Mouse (Mus musculus): ENCODE measurements around the gene Iqcc. TPM values are rescaled to one million over a fixed set of nuclear protein-coding genes. Genes with fewer than 3 reads are reported as not detected.

Gene Iqcc
- total and polyA plus RNA-seq, 2 experiments from 2014 or later, result 7.9 to 17.2 TPM

- DNase-seq (ENCODE audit: low spot score) (no peak), ATAC-seq (ENCODE audit: low FRiP score) (no peak)
- 92% methylated on average over 5 of the region's 5 CpGs for WGBS
- Histone ChIP-seq H3K4me2 (ENCODE audit: low read depth, low read length, poor library complexity, severe bottlenecking) (no peak within 1 kb of the TSS), H3K36me3 (ENCODE audit: insufficient read depth, low read length) (no peaks in the 10 kb centered on the region), H3K4me1 (ENCODE audit: insufficient read depth, low read length) (0 out of 2 replicates have a peak, but pooled peaks cover 3% of the 10 kb centered on the region), H3K27me3 (ENCODE audit: insufficient read depth, low read length) (no peaks in the 10 kb centered on the region; the same call in 1 of the 2 replicates), H3K9me3 (ENCODE audit: low read length) (no peaks in the 10 kb centered on the region), H3K9ac (replicated peaks; ENCODE audit: low read length, poor library complexity, severe bottlenecking) (no peak within 1 kb of the TSS), H3K27ac (ENCODE audit: low read depth, low read length) (no peak within 1 kb of the TSS), H3K4me3 (ENCODE audit: low read depth, low read length) (no peak within 1 kb of the TSS)
- no peak for TF ChIP-seq CTCF (IDR thresholded peaks at IDR 0.05)
Measured at GRCm38 (mm10) chr4:129578466-129578865, 40.4 kb downstream of the Iqcc start, which contains the start of gene Fam167b. TSS of gene Fam167b (minus strand) at chr4:129578549.

GRCm38 (mm10) chr4:129577688-129578087, 41.2 kb downstream of the Iqcc start:
- Histone ChIP-seq H3K27me3 (ENCODE audit: insufficient read depth, low read length) (no peaks in the 10 kb centered on the region; the same call in 1 of the 2 replicates), H3K27ac (ENCODE audit: low read depth, low read length) (no peak overlapping the region), H3K36me3 (ENCODE audit: insufficient read depth, low read length) (no peaks in the 10 kb centered on the region), H3K9ac (replicated peaks; ENCODE audit: low read length, poor library complexity, severe bottlenecking) (no peak overlapping the region), H3K4me2 (ENCODE audit: low read depth, low read length, poor library complexity, severe bottlenecking) (no peak overlapping the region), H3K9me3 (ENCODE audit: low read length) (no peaks in the 10 kb centered on the region), H3K4me1 (ENCODE audit: insufficient read depth, low read length) (0 out of 2 replicates have a peak, but pooled peaks cover 3% of the 10 kb centered on the region), H3K4me3 (ENCODE audit: low read depth, low read length) (no peak overlapping the region)
- ATAC-seq (ENCODE audit: low FRiP score) (no peak), DNase-seq (ENCODE audit: low spot score) (no peak)
- 81% methylated on average over 7 of the region's 7 CpGs for WGBS
- TF ChIP-seq CTCF (IDR thresholded peaks at IDR 0.05), result no peak

DNA sequence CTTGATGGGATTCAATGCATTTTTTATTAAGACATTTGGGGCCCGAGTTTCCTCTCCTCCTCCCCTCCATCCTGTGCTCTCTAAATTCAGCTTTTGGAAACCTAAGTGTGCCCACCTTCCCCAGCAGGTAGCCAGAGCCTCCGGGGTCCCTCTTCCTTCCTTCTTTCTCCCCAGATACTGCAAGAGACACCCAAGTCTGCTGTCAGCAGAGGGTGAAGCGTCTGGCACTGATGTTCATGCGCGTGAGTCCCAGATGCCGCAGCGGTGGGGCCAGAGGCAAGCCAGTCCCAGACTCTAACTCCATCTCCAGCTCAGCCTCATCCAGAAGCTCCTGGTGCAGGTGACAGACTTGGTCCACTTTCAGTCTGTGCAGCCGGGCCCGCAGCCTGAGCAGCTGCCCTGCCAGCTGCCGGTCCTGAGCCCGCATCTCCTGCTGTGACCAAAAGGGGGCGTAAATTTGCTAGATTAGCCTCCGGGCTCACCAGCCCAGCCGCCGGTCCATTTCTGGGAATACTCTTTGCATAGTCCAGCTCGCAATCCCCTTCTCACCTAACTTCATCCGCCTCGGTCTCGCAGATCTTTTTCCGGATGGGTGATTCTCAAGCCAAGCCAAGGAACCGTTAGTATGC, 41.9 kb downstream of the Iqcc start:
- TF ChIP-seq CTCF (IDR thresholded peaks at IDR 0.05), result peak; percentile 57
- H3K9me3 ChIP-seq (ENCODE audit: low read length), result no peaks in the 10 kb centered on the region
- peak; percentile 73 for DNase-seq (ENCODE audit: low spot score)
- no peak for ATAC-seq (ENCODE audit: low FRiP score)
- H3K4me2 ChIP-seq (ENCODE audit: low read depth, low read length, poor library complexity, severe bottlenecking), result no peak overlapping the region
- 0 out of 2 replicates have a peak, but pooled peaks cover 3% of the 10 kb centered on the region for H3K4me1 ChIP-seq (ENCODE audit: insufficient read depth, low read length)
- H3K4me3 ChIP-seq (ENCODE audit: low read depth, low read length), result no peak overlapping the region
- H3K27me3 ChIP-seq (ENCODE audit: insufficient read depth, low read length), result no peaks in the 10 kb centered on the region; the same call in 1 of the 2 replicates
- H3K9ac ChIP-seq (replicated peaks; ENCODE audit: low read length, poor library complexity, severe bottlenecking), result 0 out of 2 replicates have a peak overlapping the region, but pooled peaks have one; percentile 8
- no peak overlapping the region for H3K27ac ChIP-seq (ENCODE audit: low read depth, low read length)
- no peaks in the 10 kb centered on the region for H3K36me3 ChIP-seq (ENCODE audit: insufficient read depth, low read length)
- 21% methylated on average over 21 of the region's 21 CpGs for WGBS

DNA sequence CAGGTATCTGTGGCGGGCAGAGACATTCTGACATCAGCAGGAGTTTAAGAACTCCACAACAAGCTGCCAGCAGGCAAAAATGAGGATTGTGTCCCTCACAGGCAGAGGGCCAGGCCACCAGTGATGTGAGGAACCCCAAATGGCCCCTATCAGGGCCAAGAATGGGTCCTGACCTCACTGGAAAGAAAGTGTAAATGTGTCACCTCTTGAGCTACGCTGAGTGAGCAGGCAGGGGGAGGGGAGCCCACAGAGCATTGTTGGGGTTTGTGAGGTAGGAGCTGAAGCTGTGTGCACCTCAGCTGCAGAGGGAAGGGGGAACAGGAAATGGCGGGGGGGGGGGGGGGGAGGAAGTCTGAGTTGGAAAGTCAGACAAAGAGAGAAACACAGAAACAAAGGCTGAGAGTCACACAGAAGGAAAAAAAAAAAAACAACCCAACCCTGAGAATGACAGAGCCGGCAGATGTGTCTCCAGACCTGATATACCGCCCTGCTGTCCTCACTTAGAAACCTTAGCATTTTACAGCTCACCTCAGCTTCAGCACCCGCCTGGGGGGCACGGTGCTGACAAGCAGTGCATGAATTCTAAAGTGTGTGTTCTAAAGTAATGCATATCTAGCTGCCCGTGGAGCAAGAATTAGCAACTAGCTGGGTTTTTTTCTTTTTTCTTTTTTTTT, 43.6 kb downstream of the Iqcc start:
- no peak for TF ChIP-seq CTCF (IDR thresholded peaks at IDR 0.05)
- WGBS, result 68% methylated on average over 7 of the region's 8 CpGs
- H3K9me3 ChIP-seq (ENCODE audit: low read length), result no peaks in the 10 kb centered on the region
- ATAC-seq (ENCODE audit: low FRiP score) (no peak), DNase-seq (ENCODE audit: low spot score) (no peak)
- H3K4me1 ChIP-seq (ENCODE audit: insufficient read depth, low read length), result 0 out of 2 replicates have a peak, but pooled peaks cover 3% of the 10 kb centered on the region
- H3K27me3 ChIP-seq (ENCODE audit: insufficient read depth, low read length), result no peaks in the 10 kb centered on the region; the same call in 1 of the 2 replicates
- H3K4me2 ChIP-seq (ENCODE audit: low read depth, low read length, poor library complexity, severe bottlenecking), result no peak overlapping the region
- H3K27ac ChIP-seq (ENCODE audit: low read depth, low read length), result no peak overlapping the region
- H3K4me3 ChIP-seq (ENCODE audit: low read depth, low read length), result no peak overlapping the region
- H3K9ac ChIP-seq (replicated peaks; ENCODE audit: low read length, poor library complexity, severe bottlenecking), result no peak overlapping the region
- H3K36me3 ChIP-seq (ENCODE audit: insufficient read depth, low read length), result no peaks in the 10 kb centered on the region

GRCm38 (mm10) chr4:129573430-129573829, 45.5 kb downstream of the Iqcc start, which contains the start of gene Lck:
TSS of gene Lck (minus strand) at chr4:129573641.
- DNase-seq (ENCODE audit: low spot score), result no peak
- WGBS, result 87% methylated on average over 8 of the region's 8 CpGs

DNA sequence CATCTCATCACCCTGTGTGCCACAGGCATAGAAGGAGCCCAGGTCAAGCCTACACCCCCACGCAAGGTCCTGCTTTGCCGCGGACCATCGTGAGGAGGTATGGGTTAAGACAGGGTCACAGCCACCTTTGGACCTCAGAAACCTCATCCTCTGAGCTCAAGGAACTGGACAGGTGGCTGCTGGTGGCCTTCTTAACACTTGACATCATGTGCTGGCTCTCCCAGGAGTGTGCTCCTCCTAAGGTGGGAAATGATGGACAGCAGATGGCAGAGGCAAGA, 45.9 kb downstream of the Iqcc start:
- no peak overlapping the region for H3K4me2 ChIP-seq (ENCODE audit: low read depth, low read length, poor library complexity, severe bottlenecking)
- ATAC-seq (ENCODE audit: low FRiP score), result no peak

More at GRCm38 (mm10) chr4:129573430-129573829, 45.5 kb downstream of the Iqcc start, which contains the start of gene Lck:
- no peak within 1 kb of the TSS for H3K9ac ChIP-seq (replicated peaks; ENCODE audit: low read length, poor library complexity, severe bottlenecking)
- H3K4me2 ChIP-seq (ENCODE audit: low read depth, low read length, poor library complexity, severe bottlenecking), result no peak within 1 kb of the TSS
- H3K27ac ChIP-seq (ENCODE audit: low read depth, low read length), result no peak within 1 kb of the TSS
- no peaks in the 10 kb centered on the region; the same call in 1 of the 2 replicates for H3K27me3 ChIP-seq (ENCODE audit: insufficient read depth, low read length)
- no peak within 1 kb of the TSS for H3K4me3 ChIP-seq (ENCODE audit: low read depth, low read length)
- no peaks in the 10 kb centered on the region for H3K36me3 ChIP-seq (ENCODE audit: insufficient read depth, low read length)
- ATAC-seq (ENCODE audit: low FRiP score), result no peak
- H3K9me3 ChIP-seq (ENCODE audit: low read length), result no peaks in the 10 kb centered on the region
- no peak for TF ChIP-seq CTCF (IDR thresholded peaks at IDR 0.05)
- H3K4me1 ChIP-seq (ENCODE audit: insufficient read depth, low read length), result 0 out of 2 replicates have a peak, but pooled peaks cover 3% of the 10 kb centered on the region

More for the DNA sequence above, 45.9 kb downstream of the Iqcc start:
- Histone ChIP-seq H3K4me3 (ENCODE audit: low read depth, low read length) (no peak overlapping the region), H3K4me1 (ENCODE audit: insufficient read depth, low read length) (0 out of 2 replicates have a peak, but pooled peaks cover 3% of the 10 kb centered on the region), H3K27ac (ENCODE audit: low read depth, low read length) (no peak overlapping the region), H3K27me3 (ENCODE audit: insufficient read depth, low read length) (no peaks in the 10 kb centered on the region; the same call in 1 of the 2 replicates), H3K9me3 (ENCODE audit: low read length) (no peaks in the 10 kb centered on the region), H3K36me3 (ENCODE audit: insufficient read depth, low read length) (no peaks in the 10 kb centered on the region), H3K9ac (replicated peaks; ENCODE audit: low read length, poor library complexity, severe bottlenecking) (no peak overlapping the region)
- DNase-seq (ENCODE audit: low spot score), result no peak
- 94% methylated on average over 4 of the region's 4 CpGs for WGBS
- no peak for TF ChIP-seq CTCF (IDR thresholded peaks at IDR 0.05)

All from midbrain, postnatal 0 days (tissue).